12 mouse cellular contexts compared by ENCODE assay signal in the genomic region with DNA sequence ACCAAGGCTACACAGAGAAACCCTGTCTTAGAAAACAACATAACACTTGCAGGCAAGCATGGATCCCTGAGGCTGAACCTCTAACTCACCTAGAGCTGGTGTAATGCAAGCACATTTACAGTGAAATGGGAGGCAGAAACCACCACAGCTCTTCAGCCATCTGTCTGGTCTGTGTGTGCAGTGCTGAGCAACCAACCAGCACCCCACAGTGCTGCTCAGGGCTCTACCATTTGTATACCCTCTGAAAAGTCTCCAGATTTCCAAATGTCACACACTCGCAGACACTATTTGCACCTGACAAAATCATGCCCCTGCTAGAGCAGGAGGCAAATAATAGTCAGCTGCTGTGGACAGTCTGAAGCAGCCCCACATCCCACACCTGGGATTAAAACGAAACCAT. TPM values are rescaled to one million over a fixed set of nuclear protein-coding genes. Genes with fewer than 3 reads are reported as not detected.
DNase-seq lines count a peak whose midpoint lies in the region; ATAC-seq and TF ChIP-seq lines count a peak whose summit lies in the region.
"Had no signal": no experiment of that assay in that cellular context is flagged by ENCODE, and none has a peak within 500 bp of the region (broad histone marks: within the 10 kb centered on the region; RNA-seq: fewer than 3 reads in every experiment).

No protein-coding gene starts in this region.

- TF ChIP-seq POLR2A in lung, adult 2 months (IDR thresholded peaks at IDR 0.05; ENCODE audit: borderline replicate concordance, extremely low read depth, low read depth, low read length): no peak

- no peaks in the 10 kb centered on the region for H3K36me3 ChIP-seq in heart, embryonic 10.5 days
- no peaks in the 10 kb centered on the region; the same call in 1 of the 2 replicates for H3K36me3 ChIP-seq in intestine, embryonic 14.5 days (ENCODE audit: control insufficient read depth, insufficient read depth, low read length)
- H3K36me3 ChIP-seq in intestine, embryonic 16.5 days (ENCODE audit: control insufficient read depth, insufficient read depth, low read length): no peaks in the 10 kb centered on the region
- H3K36me3 ChIP-seq: kidney, embryonic 15.5 days; neural tube, embryonic 12.5 days had no signal

- 85% methylated on average over 2 of the region's 2 CpGs for WGBS in heart, embryonic 10.5 days
- WGBS in intestine, embryonic 14.5 days: 82% methylated on average over 2 of the region's 2 CpGs
- WGBS in intestine, embryonic 16.5 days: 96% methylated on average over 2 of the region's 2 CpGs
- WGBS in lung, adult 2 months: 87% methylated on average over 2 of the region's 2 CpGs

- intact Hi-C loops in heart, postnatal 25 days (cut with DNase I): no loop called here

- H3K4me2 ChIP-seq in intestine, embryonic 14.5 days (ENCODE audit: low read length): no peak overlapping the region
- H3K4me2 ChIP-seq in intestine, embryonic 16.5 days (ENCODE audit: low read depth, low read length): no peak overlapping the region
- H3K4me2 ChIP-seq: kidney, embryonic 15.5 days; neural tube, embryonic 12.5 days had no signal

- H3K27me3 ChIP-seq in heart, embryonic 10.5 days (ENCODE audit: insufficient read depth, poor library complexity, severe bottlenecking): no peaks in the 10 kb centered on the region
- no peaks in the 10 kb centered on the region for H3K27me3 ChIP-seq in intestine, embryonic 14.5 days (replicated peaks; ENCODE audit: control insufficient read depth, insufficient read depth, low read length)
- H3K27me3 ChIP-seq in intestine, embryonic 16.5 days (replicated peaks; ENCODE audit: control insufficient read depth, insufficient read depth, low read length): no peaks in the 10 kb centered on the region
- H3K27me3 ChIP-seq: kidney, embryonic 15.5 days; neural tube, embryonic 12.5 days had no signal

- H3K27ac ChIP-seq in heart, embryonic 10.5 days: 0 out of 2 replicates have a peak overlapping the region, but pooled peaks have one; percentile 2
- no peak overlapping the region for H3K27ac ChIP-seq in intestine, embryonic 14.5 days (ENCODE audit: low read depth)
- no peak overlapping the region for H3K27ac ChIP-seq in intestine, embryonic 16.5 days (ENCODE audit: low read length)
- peak overlapping the region; percentile 49; the same call in 1 of the 2 replicates for H3K27ac ChIP-seq in layer of hippocampus, adult 2 months
- H3K27ac ChIP-seq: kidney, embryonic 15.5 days; left cerebral cortex, adult 2 months; midbrain, embryonic 10.5 days; neural tube, embryonic 12.5 days had no signal

- ATAC-seq in intestine, embryonic 14.5 days (replicated peaks; ENCODE audit: low FRiP score, low TSS enrichment, low read depth): no peak
- ATAC-seq in intestine, embryonic 16.5 days: no peak

- H3K9me3 ChIP-seq in heart, embryonic 10.5 days: no peaks in the 10 kb centered on the region
- no peaks in the 10 kb centered on the region for H3K9me3 ChIP-seq in intestine, embryonic 14.5 days (ENCODE audit: control insufficient read depth, low read length)
- H3K9me3 ChIP-seq in intestine, embryonic 16.5 days (ENCODE audit: control insufficient read depth, low read length): no peaks in the 10 kb centered on the region
- H3K9me3 ChIP-seq: kidney, embryonic 15.5 days; midbrain, embryonic 10.5 days; neural tube, embryonic 12.5 days had no signal

- TF ChIP-seq CTCF in layer of hippocampus, adult 2 months (conservative IDR thresholded peaks at IDR 0.05): no peak
- TF ChIP-seq CTCF in lung, adult 2 months (IDR thresholded peaks at IDR 0.05; ENCODE audit: insufficient read depth, low read length): no peak

- DNase-seq in heart, embryonic 10.5 days (ENCODE audit: low spot score): no peak
- DNase-seq in heart, postnatal 25 days (ENCODE audit: low spot score): no peak
- DNase-seq in intestine, embryonic 14.5 days (ENCODE audit: low spot score): peak; percentile 38
- DNase-seq in cerebellum, adult 18-20 months: peak; percentile 65 to 77
- peak; percentile 26 to 41 for DNase-seq in layer of hippocampus, adult 2 months (ENCODE audit: low spot score in 2 of 2)
- DNase-seq in lung, adult 2 months: no peak
- DNase-seq: liver had no signal

- H3K4me1 ChIP-seq in heart, embryonic 10.5 days: peaks cover 57% of the 10 kb centered on the region
- H3K4me1 ChIP-seq in intestine, embryonic 14.5 days (replicated peaks; ENCODE audit: control insufficient read depth, insufficient read depth, low read length): peaks cover 10% of the 10 kb centered on the region; the same call in 1 of the 2 replicates
- peaks cover 19% of the 10 kb centered on the region for H3K4me1 ChIP-seq in intestine, embryonic 16.5 days (ENCODE audit: control insufficient read depth, insufficient read depth, low read length)
- H3K4me1 ChIP-seq in lung, adult 2 months (ENCODE audit: control insufficient read depth, insufficient read depth, low read length): peaks cover 6% of the 10 kb centered on the region

- H3K9ac ChIP-seq in intestine, embryonic 14.5 days (ENCODE audit: low read length): no peak overlapping the region
- no peak overlapping the region for H3K9ac ChIP-seq in intestine, embryonic 16.5 days (ENCODE audit: low read depth, low read length)
- H3K9ac ChIP-seq: kidney, embryonic 15.5 days; neural tube, embryonic 12.5 days had no signal

- H3K4me3 ChIP-seq in heart, embryonic 10.5 days: no peak overlapping the region
- H3K4me3 ChIP-seq in intestine, embryonic 14.5 days (ENCODE audit: low read depth, low read length): no peak overlapping the region
- no peak overlapping the region for H3K4me3 ChIP-seq in intestine, embryonic 16.5 days (ENCODE audit: low read length)
- no peak overlapping the region for H3K4me3 ChIP-seq in layer of hippocampus, adult 2 months
- no peak overlapping the region for H3K4me3 ChIP-seq in lung, adult 2 months (replicated peaks; ENCODE audit: extremely low read depth, low read depth, low read length)
- H3K4me3 ChIP-seq: kidney, embryonic 15.5 days; left cerebral cortex, adult 2 months; midbrain, embryonic 10.5 days; neural tube, embryonic 12.5 days had no signal

RNA-seq across cellular contexts. Expression of a gene that starts 31.2 kb away (rescaled TPM):
- 27.6 and 31.6 TPM in 2 replicates for polyA plus RNA-seq in heart, embryonic 10.5 days (2016; fragmentation: Nextera tagmentation; extraction: Ambion mirVana)
- 10 to 100 TPM; 37.8 to 51.5 TPM for total RNA-seq in heart, postnatal 25 days (2021)
- polyA plus RNA-seq in intestine, embryonic 14.5 days (2014; fragmentation: Nextera tagmentation; extraction: Ambion mirVana): 38.0 and 38.1 TPM in 2 replicates
- polyA plus RNA-seq in intestine, embryonic 16.5 days (2015; fragmentation: Nextera tagmentation; extraction: Ambion mirVana): 20.0 and 22.2 TPM in 2 replicates
- 100 to 1,000 TPM; 144 to 153 TPM for total RNA-seq in layer of hippocampus, adult 2 months (2021)
- polyA plus RNA-seq in lung, adult 2 months (2012; rRNA removed): 36.0 and 42.0 TPM in 2 replicates

Comparison
In these comparisons a context has a peak if more than half of its experiments do, and no peak if none do; other contexts are left out.
1. DNase-seq: peak in intestine, embryonic 14.5 days (single experiment), cerebellum, adult 18-20 months (2 of 2) and layer of hippocampus, adult 2 months (2 of 2); none in heart, embryonic 10.5 days (single experiment), heart, postnatal 25 days (single experiment) and lung, adult 2 months (single experiment).
2. H3K27ac ChIP-seq: peak in heart, embryonic 10.5 days (single experiment) and layer of hippocampus, adult 2 months (single experiment); none in intestine, embryonic 14.5 days (single experiment) and intestine, embryonic 16.5 days (single experiment).